ENCODE assay signal across 16 mouse cellular contexts in the genomic region with DNA sequence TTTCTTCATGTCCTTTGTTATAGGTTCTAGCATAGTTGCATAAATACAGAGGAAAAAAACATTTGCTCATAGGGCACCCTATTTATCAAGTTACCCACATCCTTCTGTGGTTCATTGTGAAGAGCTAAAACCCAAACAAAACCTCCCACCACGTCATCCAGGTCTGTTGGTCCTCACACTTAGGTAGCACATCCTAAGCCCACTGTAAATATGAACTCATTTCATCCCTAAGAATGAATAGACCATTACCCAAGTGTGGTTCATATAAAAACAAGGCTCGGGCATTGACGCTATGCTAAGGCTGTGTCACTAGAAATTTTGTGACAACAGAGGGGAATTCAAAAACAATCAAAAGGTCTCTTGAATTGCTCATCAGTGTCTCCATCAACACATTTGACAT.
"Had no signal": no experiment of that assay in that cellular context is flagged by ENCODE, and none has a peak within 500 bp of the region (broad histone marks: within the 10 kb centered on the region; RNA-seq: fewer than 3 reads in every experiment).

No protein-coding gene starts in this region.

- H3K9me3 ChIP-seq: liver, embryonic 15.5 days had no signal

- H3K4me2 ChIP-seq: limb, embryonic 12.5 days; liver, embryonic 15.5 days had no signal

- H3K4me3 ChIP-seq: limb, embryonic 12.5 days; liver, embryonic 15.5 days; midbrain, embryonic 10.5 days had no signal

- H3K27ac ChIP-seq: limb, embryonic 12.5 days; liver, embryonic 15.5 days; midbrain, embryonic 10.5 days had no signal

- ATAC-seq: intestine, postnatal 0 days; lung, postnatal 0 days had no signal

- DNase-seq: kidney, adult 8-10 months; kidney, postnatal 25 days; layer of hippocampus, adult 9-11 months; layer of hippocampus, postnatal 36 days; liver; lung, adult 2 months; lung, postnatal 36 days; midbrain, embryonic 14.5 days; right cerebral cortex, postnatal 4 days; spleen, adult 18-20 months; thymus, adult 2 months had no signal

- H3K27me3 ChIP-seq: limb, embryonic 12.5 days; liver, embryonic 15.5 days had no signal

- H3K36me3 ChIP-seq: limb, embryonic 12.5 days; liver, embryonic 15.5 days; midbrain, embryonic 10.5 days had no signal

- H3K9ac ChIP-seq: limb, embryonic 12.5 days; liver, embryonic 15.5 days had no signal
